Mouse (Mus musculus) urinary bladder, postnatal 10 days (tissue): ENCODE results near the gene Snx32.
"Not testable (repeated sequence)": the region's sequence is repeated elsewhere in the genome, so short reads cannot be mapped to it uniquely, and the experiment has no call there.

Source experiments
- DNase-seq: peaks from one replicate; pipeline ENCODE4 v3.0.0; 2022; ENCODE audit warnings: low spot score

The Snx32 gene

DNA sequence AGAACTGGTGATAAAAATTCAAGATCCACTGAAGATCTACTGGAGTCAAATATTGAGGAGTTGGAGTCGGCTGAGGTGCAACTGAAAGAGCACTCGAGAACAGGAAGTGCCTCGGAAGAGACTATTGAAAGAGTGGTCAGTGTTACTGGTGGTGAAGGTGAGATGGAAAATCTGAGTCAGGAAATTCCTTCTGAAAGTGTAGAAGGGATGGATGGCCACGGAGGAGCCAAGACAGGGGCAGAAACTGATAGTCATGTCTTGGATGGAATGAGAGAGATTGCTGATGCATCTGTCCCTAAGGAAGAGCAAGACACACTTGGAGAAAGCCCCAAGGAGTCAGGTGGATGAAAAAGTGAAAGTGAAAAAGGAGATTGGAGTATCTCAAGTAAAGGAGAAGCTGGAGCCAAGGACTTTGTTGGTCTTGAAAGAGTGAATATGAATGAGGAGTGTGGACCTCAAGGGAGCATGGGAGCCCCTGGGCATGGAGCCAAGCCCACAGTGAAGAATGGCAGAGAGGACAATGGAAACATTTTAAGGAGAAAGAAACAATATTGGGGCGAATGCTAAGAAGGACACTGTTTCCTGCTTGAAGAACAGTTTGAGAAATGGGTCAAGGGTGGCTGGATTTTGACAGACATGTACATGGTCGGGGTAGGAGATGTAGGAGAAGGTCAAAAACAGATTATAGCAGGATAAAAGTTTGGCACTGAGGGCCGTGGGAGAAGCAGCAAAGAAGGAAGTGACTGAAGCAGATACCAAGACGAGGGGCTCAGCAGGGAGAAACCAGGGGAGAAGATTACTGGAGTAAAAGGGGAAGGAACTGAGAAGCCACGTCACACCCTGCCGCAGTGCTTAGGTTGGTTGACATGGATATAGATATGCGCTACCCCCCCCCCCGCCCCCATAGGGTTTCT, 2.0 kb upstream of the Snx32 start:
- no peak for DNase-seq

DNA sequence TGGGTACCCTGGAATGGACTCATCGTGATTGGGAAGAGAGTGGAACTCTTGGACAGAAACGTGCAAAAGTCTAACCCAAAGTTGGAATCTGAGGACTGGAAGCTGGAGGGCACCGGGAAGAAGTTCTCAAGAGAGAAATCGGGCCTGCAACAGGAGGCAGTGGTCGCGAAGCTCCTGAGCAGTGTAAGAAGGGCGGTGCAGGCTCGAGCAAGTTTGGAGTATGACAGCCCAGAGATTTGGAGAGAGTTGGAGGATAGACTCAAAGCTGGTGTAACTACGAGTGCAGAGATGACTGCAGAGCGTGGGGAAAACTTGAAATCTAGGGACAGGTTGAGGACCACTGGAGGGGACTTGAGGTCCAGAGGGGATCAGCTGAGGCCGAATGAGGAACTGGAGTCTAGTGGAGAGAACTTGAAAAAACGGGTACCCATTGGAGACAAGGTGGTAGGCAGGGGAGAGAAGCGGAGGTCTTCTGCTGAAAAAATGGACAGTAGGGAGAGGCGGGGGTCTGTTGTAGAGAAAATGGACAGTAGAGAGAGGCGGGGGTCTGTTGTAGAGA, 815 bp upstream of the Snx32 start:
- no peak for DNase-seq

GRCm38 (mm10) chr19:5503687-5504086, 6.7 kb downstream of the Snx32 start, which contains the start of gene 1700020D05Rik:
Gene 1700020D05Rik, minus strand, starts transcription at chr19:5503787.
- no peak for DNase-seq

GRCm38 (mm10) chr19:5500330-5500875, 9.9 kb downstream of the Snx32 start:
- no peak for DNase-seq

- no peak for DNase-seq
These were observed 14.3 kb downstream of the Snx32 start for GRCm38 (mm10) chr19:5496052-5496370.

- no peak for DNase-seq
These were observed 14.8 kb downstream of the Snx32 start for GRCm38 (mm10) chr19:5495353-5496051.

DNA sequence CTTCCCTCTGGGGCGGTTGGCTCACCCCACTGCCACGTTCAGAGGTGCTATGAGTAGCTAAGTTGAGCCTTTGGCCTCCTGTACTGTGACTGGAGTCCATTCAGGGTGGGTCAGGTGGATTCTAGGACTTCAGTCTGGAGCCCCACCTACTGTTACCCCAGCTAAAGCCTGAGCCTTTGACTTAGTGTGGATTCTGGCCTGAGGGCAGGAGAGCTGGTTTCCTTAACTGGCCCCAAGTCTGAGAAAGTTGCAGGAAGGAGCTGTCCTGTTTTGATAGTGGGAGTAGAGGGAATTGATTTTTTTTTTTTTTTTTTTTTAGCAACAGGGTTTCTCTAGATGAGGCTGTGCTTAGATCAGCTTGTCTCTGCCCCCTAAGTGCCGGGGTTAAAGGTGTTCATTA, 16.0 kb downstream of the Snx32 start:
- no peak for DNase-seq

GRCm38 (mm10) chr19:5493301-5493721, 17.0 kb downstream of the Snx32 start:
- DNase-seq, result not testable (repeated sequence)

DNA sequence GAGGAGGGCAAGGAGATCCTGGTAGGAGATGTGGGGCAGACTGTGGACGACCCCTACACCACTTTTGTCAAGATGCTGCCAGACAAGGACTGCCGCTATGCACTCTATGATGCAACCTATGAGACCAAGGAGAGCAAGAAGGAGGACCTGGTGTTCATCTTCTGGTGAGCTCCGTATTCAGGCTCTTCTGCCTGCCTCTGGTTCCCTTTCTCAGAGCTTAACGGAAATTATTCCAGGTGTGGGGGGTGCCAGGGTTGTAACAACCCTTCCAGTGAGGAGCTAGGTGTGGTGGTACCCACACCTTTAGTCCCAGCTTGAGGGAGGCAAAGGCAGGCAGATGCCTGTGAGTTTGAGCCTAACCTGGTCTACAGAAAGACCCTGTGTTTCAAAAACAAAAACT, 17.7 kb downstream of the Snx32 start:
- DNase-seq, result no peak

GRCm38 (mm10) chr19:5490898-5491708, 19.2 kb downstream of the Snx32 start:
- DNase-seq, result no peak

DNA sequence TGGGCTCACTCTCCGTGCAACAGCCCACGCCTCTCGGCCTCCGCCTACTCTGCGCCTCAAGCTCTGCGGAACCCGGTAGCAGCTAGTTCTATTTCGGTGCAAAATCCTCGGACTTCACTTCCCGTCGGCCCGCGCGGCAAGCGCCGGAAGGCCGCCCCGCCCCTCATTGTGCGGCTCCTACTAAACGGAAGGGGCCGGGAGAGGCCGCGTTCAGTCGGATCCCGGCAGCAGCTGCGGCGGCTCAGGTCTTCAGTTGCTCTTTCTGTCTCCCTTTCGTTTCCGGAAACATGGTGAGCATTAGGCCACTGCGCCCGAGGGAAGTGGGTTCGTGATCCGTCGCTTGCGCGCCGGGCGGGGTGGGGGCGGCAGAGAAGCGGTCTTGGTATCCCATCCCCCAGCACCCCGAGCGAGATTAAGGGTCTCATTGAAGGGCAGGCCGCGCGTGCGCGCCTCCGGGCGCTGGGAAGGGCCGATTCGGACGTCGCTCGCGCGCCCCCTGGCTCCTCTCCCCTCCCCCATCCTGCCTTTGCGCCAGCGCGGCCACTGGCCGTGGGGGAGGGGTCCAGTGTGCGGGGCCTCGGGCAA, 19.9 kb downstream of the Snx32 start, which contains the start of gene Cfl1:
Gene Cfl1 (plus strand): TSS at position 143 of the 585 bp plus-strand sequence.
- peak; percentile 80 for DNase-seq

DNA sequence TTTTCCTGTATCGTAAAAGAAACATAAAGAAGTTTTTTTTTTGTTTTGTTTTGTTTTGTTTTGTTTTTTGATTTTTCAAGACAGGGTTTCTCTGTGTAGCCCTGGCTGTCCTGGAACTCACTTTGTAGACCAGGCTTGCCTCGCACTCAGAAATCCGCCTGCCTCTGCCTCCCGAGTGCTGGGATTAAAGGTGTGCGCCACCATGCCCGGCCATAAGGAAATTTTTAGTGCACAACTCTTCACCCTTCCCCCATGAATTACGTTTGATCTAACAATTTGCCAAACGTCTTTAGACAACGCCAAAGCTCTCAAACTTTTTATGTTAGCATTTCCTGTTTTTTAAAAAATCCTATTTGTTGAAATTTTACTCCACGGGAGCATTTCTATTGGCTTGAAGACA, 20.6 kb downstream of the Snx32 start:
- DNase-seq, result not testable (repeated sequence)

DNA sequence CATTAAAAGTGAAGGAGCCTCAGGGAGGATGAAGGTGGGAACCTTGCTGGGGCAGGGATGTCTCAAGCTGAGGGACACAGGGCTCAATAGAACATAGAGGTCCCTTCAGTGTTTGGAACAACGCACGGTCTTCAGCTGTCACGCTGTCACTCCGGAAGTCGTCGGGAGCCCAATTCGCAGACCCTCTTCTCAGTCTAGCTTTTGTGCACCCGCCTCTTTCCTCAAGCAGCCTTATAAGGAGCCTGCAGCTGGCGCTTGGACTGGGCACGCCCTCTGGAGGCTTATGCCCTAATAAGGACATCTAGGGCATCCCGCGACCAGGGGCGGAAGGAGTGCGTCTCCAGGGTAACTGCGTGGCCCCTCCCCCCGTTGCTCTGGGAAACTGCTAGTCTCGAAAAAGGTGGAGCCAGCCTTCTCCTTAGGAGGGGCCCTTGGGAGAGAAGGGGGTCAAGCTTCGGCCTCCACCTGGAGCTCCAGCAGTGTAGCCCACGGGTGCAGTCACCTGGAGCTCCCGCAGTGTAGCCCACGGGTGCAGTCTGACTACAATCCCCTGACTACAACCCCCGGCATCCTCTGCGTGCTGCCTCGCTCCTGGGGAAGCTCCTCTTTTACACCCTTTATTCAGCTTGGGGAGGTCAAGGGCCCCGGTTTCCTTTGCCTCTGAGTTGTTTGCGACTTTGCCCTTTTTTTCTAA, 21.3 kb downstream of the Snx32 start:
- DNase-seq, result peak; percentile 90

DNA sequence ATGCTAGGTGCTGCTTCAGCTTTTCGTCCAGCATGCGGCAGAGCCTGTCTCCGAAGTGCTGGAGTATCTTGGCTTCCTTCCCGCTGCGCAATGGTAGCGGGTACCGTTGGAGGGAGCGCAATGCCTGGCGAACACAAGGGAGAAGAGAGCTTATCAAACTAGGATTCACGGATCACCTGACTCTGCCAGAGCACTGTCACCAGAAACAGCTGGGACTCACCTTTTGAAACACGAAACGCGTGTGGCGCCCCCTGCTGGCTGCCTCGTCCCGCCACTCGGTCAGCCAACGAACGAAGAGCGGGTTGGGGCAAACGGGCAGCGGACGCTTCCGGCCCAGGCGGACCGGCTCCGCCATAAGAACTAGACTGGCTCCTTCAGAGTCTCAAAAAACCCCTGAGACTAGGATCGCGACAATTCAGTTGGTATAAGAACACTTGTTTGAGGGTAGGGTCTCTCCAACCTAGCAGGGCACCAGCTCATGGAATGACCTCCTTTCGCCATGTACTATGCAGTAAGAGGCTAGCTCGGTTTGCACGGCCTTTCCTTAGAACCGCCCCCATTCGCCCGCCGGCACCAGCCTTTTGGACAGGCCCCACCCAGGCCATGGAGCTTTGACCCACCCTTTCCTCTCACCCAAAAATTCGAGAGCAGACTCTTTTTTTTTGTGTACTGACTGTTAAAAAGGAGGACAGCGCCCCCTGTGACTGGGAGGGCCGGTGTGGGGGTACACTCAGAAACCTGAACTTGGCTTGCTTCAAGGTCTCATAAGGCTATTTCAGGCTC, 22.4 kb downstream of the Snx32 start, which contains the start of gene Mus81:
Gene Mus81 (minus strand): TSS at position 635 of the 783 bp plus-strand sequence.
- peak; percentile 89 for DNase-seq

GRCm38 (mm10) chr19:5486771-5487170, 23.6 kb downstream of the Snx32 start:
- no peak for DNase-seq

- no peak for DNase-seq
These were observed 24.1 kb downstream of the Snx32 start for GRCm38 (mm10) chr19:5486286-5486685.

GRCm38 (mm10) chr19:5485821-5486220, 24.5 kb downstream of the Snx32 start:
- no peak for DNase-seq

DNA sequence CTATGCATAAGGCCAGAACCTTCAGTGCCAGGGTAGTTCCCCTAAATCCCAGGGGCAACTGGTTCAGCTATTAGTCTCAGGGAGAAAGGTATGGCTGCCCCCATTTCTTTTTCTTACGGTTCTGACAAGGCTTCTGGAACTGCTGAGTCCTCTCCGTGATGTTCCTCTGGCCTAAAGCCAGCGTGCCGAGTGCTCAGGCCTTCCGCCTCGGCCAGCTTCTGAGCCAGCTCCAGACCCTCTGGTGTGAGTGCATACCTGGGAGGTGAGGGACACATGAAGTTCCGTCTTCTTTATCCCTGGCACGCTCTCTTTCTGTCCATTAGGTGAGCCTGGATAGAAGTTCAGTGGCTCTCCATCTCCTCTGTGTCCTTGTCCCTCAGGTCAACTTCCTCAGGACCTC, 25.0 kb downstream of the Snx32 start:
- DNase-seq, result no peak

GRCm38 (mm10) chr19:5484496-5484895, 25.8 kb downstream of the Snx32 start:
- DNase-seq, result no peak
